Mouse (Mus musculus) neutrophil, adult 5-6 weeks (primary cell): ENCODE results near the gene Pnliprp2. TPM values are rescaled to one million over a fixed set of nuclear protein-coding genes. Genes with fewer than 3 reads are reported as not detected.

ENCODE experiments used
- ATAC-seq: fragments of 151-379, 151-347 bp; 2 replicates; pipeline ENCODE4 v1.8.0; 2017; ENCODE audit warnings: mild to moderate bottlenecking, moderate TSS enrichment; ENCODE audit not compliant: insufficient number of reproducible peaks, poor library complexity, low FRiP score, severe bottlenecking; ENCODE audit errors: extremely low read depth
- total RNA-seq: library from RNA; stranded (forward); fragments of 200-1000 nt; gene quantifications from 2 replicates; pipeline ENCODE4 v1.2.3, GENCODE M21; 2017

Pnliprp2 gene
- total RNA-seq, result not detected in 2 replicates

- ATAC-seq, result no peak
These were observed at the start of gene Pnliprp2 for GRCm38 (mm10) chr19:58759423-58759822. Gene Pnliprp2 (plus strand): TSS chr19:58759719.

- no peak for ATAC-seq
These were observed 41.6 kb upstream of the Pnliprp2 start for GRCm38 (mm10) chr19:58717925-58718324.

- ATAC-seq, result no peak
These were observed 39.1 kb upstream of the Pnliprp2 start for GRCm38 (mm10) chr19:58720439-58720838.

GRCm38 (mm10) chr19:58726551-58726950 lies 33.0 kb upstream of the Pnliprp2 start:
- no peak for ATAC-seq

GRCm38 (mm10) chr19:58727756-58728155 lies 31.8 kb upstream of the Pnliprp2 start:
- ATAC-seq, result no peak

- no peak for ATAC-seq
These were observed 31.0 kb upstream of the Pnliprp2 start, which contains the start of gene Pnliprp1 for GRCm38 (mm10) chr19:58728445-58729031. Gene Pnliprp1 (plus strand): TSS chr19:58728887.

- ATAC-seq, result no peak
These were observed 26.3 kb upstream of the Pnliprp2 start for GRCm38 (mm10) chr19:58733216-58733615.

- no peak for ATAC-seq
These were observed 21.4 kb upstream of the Pnliprp2 start for GRCm38 (mm10) chr19:58738111-58738510.

- no peak for ATAC-seq
These were observed 18.5 kb upstream of the Pnliprp2 start for GRCm38 (mm10) chr19:58741036-58741435.

GRCm38 (mm10) chr19:58742711-58743110 lies 16.8 kb upstream of the Pnliprp2 start:
- no peak for ATAC-seq

- ATAC-seq, result no peak
These were observed 15.8 kb upstream of the Pnliprp2 start for GRCm38 (mm10) chr19:58743736-58744135.

GRCm38 (mm10) chr19:58747498-58748000 lies 12.0 kb upstream of the Pnliprp2 start:
- no peak for ATAC-seq

- no peak for ATAC-seq
These were observed 8.7 kb upstream of the Pnliprp2 start for GRCm38 (mm10) chr19:58750822-58751221.

- ATAC-seq, result no peak
These were observed 8.0 kb upstream of the Pnliprp2 start for GRCm38 (mm10) chr19:58751504-58751903.

- ATAC-seq, result no peak
These were observed 648 bp upstream of the Pnliprp2 start for GRCm38 (mm10) chr19:58758871-58759270.

- ATAC-seq, result no peak
These were observed 2.8 kb downstream of the Pnliprp2 start for GRCm38 (mm10) chr19:58762316-58762715.

GRCm38 (mm10) chr19:58762848-58763541 lies 3.5 kb downstream of the Pnliprp2 start:
- ATAC-seq, result no peak

GRCm38 (mm10) chr19:58767329-58767728 lies 7.8 kb downstream of the Pnliprp2 start:
- no peak for ATAC-seq

GRCm38 (mm10) chr19:58776461-58776860 lies 16.9 kb downstream of the Pnliprp2 start:
- no peak for ATAC-seq

- no peak for ATAC-seq
These were observed 22.0 kb downstream of the Pnliprp2 start for GRCm38 (mm10) chr19:58781566-58781965.
